Mouse (Mus musculus) liver, postnatal 0 days (tissue): ENCODE results near the gene Orai1. TPM values are rescaled to one million over a fixed set of nuclear protein-coding genes. Genes with fewer than 3 reads are reported as not detected.

ENCODE experiments used
- ATAC-seq: fragments of 200-750 bp; cut with Nextera tagmentation; 2 replicates; pipeline ENCODE4 v1.8.0; 2017; ENCODE audit warnings: mild to moderate bottlenecking, moderate library complexity
- DNase-seq: peaks from one replicate; pipeline ENCODE4 v3.0.0-alpha.2; 2016
- H3K27ac ChIP-seq: fragments of 300-500 bp; sonication (generic); 2 replicates; pipeline ENCODE4 v1.5.1; 2014; ENCODE audit warnings: antibody characterized with exemption, moderate library complexity, mild to moderate bottlenecking, low read depth
- H3K27me3 ChIP-seq: fragments of 300-500 bp; sonication (generic); 2 replicates; pipeline ENCODE4 v1.6.1; 2014; ENCODE audit warnings: low read length, control low read depth, mixed read lengths; ENCODE audit not compliant: insufficient read depth
- H3K36me3 ChIP-seq: fragments of 300-500 bp; sonication (generic); replicated peaks from 2 replicates; pipeline ENCODE4 v1.6.1; 2014; ENCODE audit warnings: mild to moderate bottlenecking, control low read depth, low read length, moderate library complexity, mixed read lengths; ENCODE audit not compliant: insufficient read depth
- H3K4me1 ChIP-seq: fragments of 300-500 bp; sonication (generic); 2 replicates; pipeline ENCODE4 v1.6.1; 2014; ENCODE audit warnings: antibody characterized with exemption, mild to moderate bottlenecking, control low read depth; ENCODE audit not compliant: insufficient read depth
- H3K4me2 ChIP-seq: fragments of 300-500 bp; sonication (generic); 2 replicates; pipeline ENCODE4 v1.6.1; 2014; ENCODE audit warnings: low read depth, mild to moderate bottlenecking, low read length, moderate library complexity, mixed read lengths
- H3K4me3 ChIP-seq: fragments of 300-500 bp; sonication (generic); 2 replicates; pipeline ENCODE4 v1.5.1; 2014; ENCODE audit warnings: low read depth, low read length
- H3K9ac ChIP-seq: fragments of 300-500 bp; sonication (generic); replicated peaks from 2 replicates; pipeline ENCODE4 v1.6.1; 2014; ENCODE audit warnings: mild to moderate bottlenecking, moderate library complexity
- H3K9me3 ChIP-seq: fragments of 300-500 bp; sonication (generic); 2 replicates; pipeline ENCODE4 v1.6.1; 2016; ENCODE audit warnings: mild to moderate bottlenecking, control low read depth, low read length, mixed read lengths
- CTCF ChIP-seq: sonication (generic); IDR thresholded peaks from 2 replicates; pipeline ENCODE4 v1.5.1; 2016; ENCODE audit warnings: antibody characterized with exemption, low read depth
- EP300 ChIP-seq: IDR thresholded peaks from 2 replicates; pipeline ENCODE4 v1.6.1; 2016; ENCODE audit warnings: antibody characterized with exemption, low read depth, mild to moderate bottlenecking
- WGBS: fragments of 180-500 bp; shearing (Covaris S2); extraction: QIAGEN DNeasy Blood & Tissue Kit; methylation state at CpG from one replicate; pipeline ENCODE4 v1.1.7; 2014; ENCODE audit not compliant: insufficient replicate concordance; 5-methylcytosine and 5-hydroxymethylcytosine counted together
- polyA plus RNA-seq: library from polyadenylated mRNA; unstranded; fragments of >200 nt; fragmentation: Nextera tagmentation; extraction: Ambion mirVana; gene quantifications from 2 replicates; pipeline ENCODE4 v1.2.1, GENCODE M21; 2015

Orai1 gene
- polyA plus RNA-seq, 1 experiment from 2014 or later = 12.4 TPM

DNA sequence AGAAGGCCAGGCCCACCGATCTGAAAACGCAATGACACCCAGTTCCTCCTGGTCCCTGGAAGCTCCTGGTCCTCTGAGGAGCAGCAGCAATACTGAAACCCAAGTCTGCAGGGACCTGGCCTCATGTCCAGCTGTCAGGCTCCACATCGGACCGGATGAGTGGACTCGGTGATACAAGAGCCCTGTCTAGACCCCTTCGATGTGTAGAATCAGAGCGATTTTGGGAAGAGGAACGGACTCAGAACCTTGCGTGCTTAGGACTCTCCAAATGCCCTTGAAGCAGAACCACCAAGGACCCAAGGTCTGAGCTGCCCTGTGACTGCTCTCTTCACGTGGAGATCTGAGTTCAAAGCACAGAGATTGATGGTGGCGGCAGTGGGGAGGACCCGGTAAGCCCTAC is 53.2 kb downstream of the Orai1 start, which contains the start of gene Tmem120b:
TSS of gene Tmem120b (plus strand) at position 301 of the 400 bp plus-strand sequence.
- Histone ChIP-seq H3K4me2 (no peak within 1 kb of the TSS), H3K27ac (peak within 1 kb of the TSS; percentile 53; the same call in 1 of the 2 replicates)

GRCm38 (mm10) chr5:123068714-123069113 is 53.8 kb downstream of the Orai1 start:
- H3K4me1 ChIP-seq = peaks cover 2% of the 10 kb centered on the region; the same call in 1 of the 2 replicates
- TF ChIP-seq CTCF (no peak), EP300 (no peak)
- H3K9ac ChIP-seq = no peak overlapping the region
- DNase-seq (no peak), ATAC-seq (no peak)
- no peaks in the 10 kb centered on the region for H3K36me3 ChIP-seq
- no peak overlapping the region for H3K4me3 ChIP-seq
- no peaks in the 10 kb centered on the region for H3K27me3 ChIP-seq
- no peak overlapping the region for H3K27ac ChIP-seq
- no peaks in the 10 kb centered on the region for H3K9me3 ChIP-seq
- WGBS = 91% methylated on average over 2 of the region's 2 CpGs
- no peak overlapping the region for H3K4me2 ChIP-seq

More for the DNA sequence above, 53.2 kb downstream of the Orai1 start, which contains the start of gene Tmem120b:
- TF ChIP-seq CTCF (no peak), EP300 (no peak)
- DNase-seq (no peak), ATAC-seq (no peak)
- 83% methylated on average over 12 of the region's 12 CpGs for WGBS
- Histone ChIP-seq H3K27me3 (no peaks in the 10 kb centered on the region), H3K9ac (no peak within 1 kb of the TSS), H3K9me3 (no peaks in the 10 kb centered on the region), H3K4me3 (no peak within 1 kb of the TSS), H3K4me1 (peaks cover 2% of the 10 kb centered on the region; the same call in 1 of the 2 replicates), H3K36me3 (no peaks in the 10 kb centered on the region)

DNA sequence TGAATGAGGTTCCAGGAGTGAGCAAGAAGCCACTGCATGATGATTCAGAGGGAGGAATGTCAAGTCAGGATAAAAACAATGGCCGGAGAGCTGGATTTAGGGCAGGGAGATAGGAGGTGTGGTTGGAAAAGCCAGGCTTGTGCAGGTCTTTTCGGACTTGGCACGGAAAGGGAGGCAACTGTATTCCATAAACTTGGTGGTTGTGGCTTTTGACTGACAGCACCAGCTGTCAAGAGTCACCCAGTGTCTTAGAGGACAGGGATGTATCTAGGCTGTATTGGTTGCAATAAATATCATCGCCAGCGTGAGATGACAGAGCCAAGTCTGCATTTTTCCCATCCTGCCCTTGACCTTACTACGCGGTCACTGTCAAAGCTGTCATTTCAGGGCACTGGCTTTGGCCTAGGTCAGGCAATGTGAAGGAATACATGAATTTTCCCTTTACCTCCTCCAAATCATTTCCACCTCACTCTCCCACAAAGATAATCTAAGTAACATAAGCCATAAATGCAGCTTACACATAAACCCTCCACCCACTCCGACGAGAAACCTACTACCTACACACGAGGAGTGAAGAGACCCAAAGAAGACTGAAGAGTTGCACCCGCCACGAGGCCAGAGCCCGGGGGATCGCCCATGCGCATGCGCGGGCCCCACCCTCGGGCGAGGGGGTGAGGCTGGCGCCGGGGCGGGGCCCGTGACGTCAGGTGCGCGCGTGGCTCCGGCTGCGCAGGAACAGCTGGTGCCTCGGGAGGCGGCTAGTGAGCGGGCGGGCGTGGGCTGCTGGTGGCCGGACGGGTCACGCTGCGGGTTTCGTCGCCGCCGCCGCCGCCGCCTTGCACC is 60.9 kb downstream of the Orai1 start:
- peak overlapping the region; percentile 84 for H3K9ac ChIP-seq
- no peaks in the 10 kb centered on the region for H3K27me3 ChIP-seq
- H3K4me2 ChIP-seq = peak overlapping the region; percentile 97
- H3K27ac ChIP-seq = peak overlapping the region; percentile 86
- DNase-seq = peak; percentile 97
- peak overlapping the region; percentile 81 for H3K4me3 ChIP-seq
- ATAC-seq = peak; percentile 88
- H3K9me3 ChIP-seq = no peaks in the 10 kb centered on the region
- TF ChIP-seq EP300 (no peak), CTCF (no peak)
- 6% methylated on average over 43 of the region's 45 CpGs for WGBS
- H3K36me3 ChIP-seq = no peaks in the 10 kb centered on the region
- H3K4me1 ChIP-seq = peaks cover 31% of the 10 kb centered on the region

DNA sequence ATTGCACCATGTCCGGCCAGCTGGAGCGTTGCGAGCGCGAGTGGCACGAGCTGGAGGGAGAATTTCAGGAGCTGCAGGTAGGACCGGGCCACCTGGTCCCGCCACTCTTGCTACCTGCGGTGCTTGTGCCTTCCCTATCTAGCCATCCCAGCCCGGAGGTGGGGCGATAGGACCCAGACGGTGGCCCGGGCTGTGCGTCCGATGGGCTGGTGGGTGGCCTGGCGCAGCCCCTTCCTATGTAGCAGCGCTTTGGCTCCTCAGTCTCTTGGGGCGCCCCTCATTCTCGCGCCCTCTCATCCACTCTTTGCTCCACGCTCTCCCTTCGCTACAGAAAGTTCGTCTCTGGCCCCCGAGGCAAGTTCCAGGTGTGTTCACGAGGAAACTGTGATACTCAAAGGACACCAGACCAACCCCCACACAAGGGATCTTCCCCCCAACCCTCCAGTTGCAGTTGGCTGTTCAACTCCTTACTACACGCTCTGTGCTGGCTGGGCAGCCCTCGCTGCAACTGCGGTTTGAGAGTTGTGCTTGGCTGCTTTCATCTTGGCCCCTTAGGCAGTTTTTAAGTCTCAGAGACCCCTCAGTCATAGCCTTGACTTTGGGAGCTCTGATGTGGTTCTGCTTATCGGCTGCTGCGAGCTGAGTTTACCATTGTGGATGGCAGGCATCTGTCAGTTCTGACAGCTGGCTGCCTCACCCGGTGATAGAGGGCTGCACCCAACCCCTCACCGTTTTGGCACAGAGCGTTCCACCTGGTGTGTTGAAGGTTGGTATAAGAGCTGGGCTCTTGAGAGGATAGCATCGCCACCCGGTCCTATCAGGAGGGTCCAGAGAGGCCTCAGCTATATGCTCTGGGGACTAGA is 61.8 kb downstream of the Orai1 start:
- Histone ChIP-seq H3K27me3 (no peaks in the 10 kb centered on the region), H3K4me3 (peak overlapping the region; percentile 81), H3K4me1 (peaks cover 31% of the 10 kb centered on the region), H3K27ac (peak overlapping the region; percentile 86), H3K9me3 (no peaks in the 10 kb centered on the region), H3K36me3 (no peaks in the 10 kb centered on the region), H3K9ac (peak overlapping the region; percentile 84), H3K4me2 (peak overlapping the region; percentile 97)
- peak; percentile 71 for DNase-seq
- ATAC-seq = peak; percentile 79
- TF ChIP-seq EP300 = peak; percentile 83
- no peak for TF ChIP-seq CTCF
- WGBS = 1% methylated on average over 34 of the region's 35 CpGs

DNA sequence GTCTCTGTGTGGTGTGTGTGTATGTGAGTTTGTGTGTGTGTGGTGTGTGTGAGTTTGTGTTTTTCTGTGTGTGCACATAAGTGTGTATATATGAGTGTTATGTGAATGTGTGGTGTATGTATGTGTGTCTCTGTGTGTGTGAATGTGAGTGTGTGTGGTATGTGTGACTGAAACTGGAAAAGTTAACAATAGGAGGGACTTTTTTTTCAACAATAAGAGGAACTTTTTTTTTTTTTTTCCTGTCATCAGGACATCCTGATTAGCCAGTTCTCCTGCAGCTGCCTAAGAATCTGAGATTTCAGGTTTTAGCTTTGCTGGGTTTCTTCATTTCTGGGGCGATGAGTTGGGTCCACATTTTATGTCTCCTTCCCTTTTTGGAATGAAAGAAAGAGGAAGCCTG is 64.7 kb downstream of the Orai1 start:
- WGBS = 38% methylated on average over 1 of the region's 1 CpGs
- H3K4me2 ChIP-seq = peak overlapping the region; percentile 97; the same call in 1 of the 2 replicates
- H3K4me3 ChIP-seq = no peak overlapping the region
- peaks cover 35% of the 10 kb centered on the region for H3K4me1 ChIP-seq
- H3K27me3 ChIP-seq = no peaks in the 10 kb centered on the region
- H3K9me3 ChIP-seq = no peaks in the 10 kb centered on the region
- TF ChIP-seq EP300 (no peak), CTCF (no peak)
- ATAC-seq = no peak
- no peaks in the 10 kb centered on the region for H3K36me3 ChIP-seq
- no peak for DNase-seq
- peak overlapping the region; percentile 30; the same call in 1 of the 2 replicates for H3K27ac ChIP-seq
- no peak overlapping the region for H3K9ac ChIP-seq

- TF ChIP-seq EP300 = no peak
- TF ChIP-seq CTCF = no peak
- Histone ChIP-seq H3K9me3 (no peaks in the 10 kb centered on the region), H3K4me1 (peaks cover 35% of the 10 kb centered on the region), H3K4me2 (no peak overlapping the region), H3K27ac (peak overlapping the region; percentile 30; the same call in 1 of the 2 replicates), H3K27me3 (no peaks in the 10 kb centered on the region), H3K9ac (no peak overlapping the region), H3K36me3 (no peaks in the 10 kb centered on the region), H3K4me3 (no peak overlapping the region)
- no peak for DNase-seq
- WGBS = 44% methylated on average over 8 of the region's 8 CpGs
- no peak for ATAC-seq
These were observed 65.2 kb downstream of the Orai1 start for GRCm38 (mm10) chr5:123080041-123080440.

Other genes with a start within 250 kb of the Orai1 start
- gene Camkk2, start 235.7 kb upstream of the Orai1 start, polyA plus RNA-seq = 9.7 and 10.6 TPM in 2 replicates
- 103 and 117 TPM in 2 replicates for gene Anapc5, start 193.7 kb upstream of the Orai1 start, polyA plus RNA-seq
- 8.0 and 8.3 TPM in 2 replicates for gene Rnf34, start 165.0 kb upstream of the Orai1 start, polyA plus RNA-seq
- 7.6 and 8.3 TPM in 2 replicates for gene Kdm2b, start 25.3 kb upstream of the Orai1 start, polyA plus RNA-seq
- not detected in 2 replicates for gene Morn3, start 31.9 kb downstream of the Orai1 start, polyA plus RNA-seq
- gene Tmem120b, start 53.3 kb downstream of the Orai1 start, polyA plus RNA-seq = 12.0 and 12.8 TPM in 2 replicates
- 2.1 and 2.4 TPM in 2 replicates for gene Rhof, start 117.6 kb downstream of the Orai1 start, polyA plus RNA-seq
- gene Setd1b, start 127.1 kb downstream of the Orai1 start, polyA plus RNA-seq = 3.6 and 4.3 TPM in 2 replicates
- 116 and 120 TPM in 2 replicates for gene Psmd9, start 154.3 kb downstream of the Orai1 start, polyA plus RNA-seq
- 638 and 713 TPM in 2 replicates for gene Hpd, start 167.7 kb downstream of the Orai1 start, polyA plus RNA-seq
- 0.06 and 0.21 TPM in 2 replicates for gene Wdr66, start 237.0 kb downstream of the Orai1 start, polyA plus RNA-seq